Mouse (Mus musculus) CH12.LX (cell line): ENCODE results near the gene Acvr1. TPM values are rescaled to one million over a fixed set of nuclear protein-coding genes. Genes with fewer than 3 reads are reported as not detected.

Experiments
- DNase-seq: peaks from one replicate; pipeline ENCODE4 v3.0.0-alpha.2; 2013; ENCODE audit errors: extremely low read depth
- H3K27ac ChIP-seq: 2 replicates; pipeline ENCODE4 v1.5.1; 2012; ENCODE audit warnings: low read depth, mild to moderate bottlenecking, control low read depth, moderate library complexity; ENCODE audit not compliant: insufficient read depth
- H3K27me3 ChIP-seq: replicated peaks from 2 replicates; pipeline ENCODE3; 2012; ENCODE audit warnings: inconsistent platforms
- H3K36me3 ChIP-seq, 2 experiments: replicated peaks in 1 of 2; 2 replicates each; pipeline versions ENCODE3 to v1.6.1; 2012; ENCODE audit warnings: inconsistent platforms in 1 of 2, low read length in 1 of 2, mild to moderate bottlenecking in 1 of 2, mixed read lengths in 1 of 2, moderate library complexity in 1 of 2; ENCODE audit not compliant: control insufficient read depth in 1 of 2, insufficient read depth in 1 of 2
- H3K4me1 ChIP-seq, 2 experiments: 2 replicates each; pipeline ENCODE4 v1.6.1; 2012; ENCODE audit warnings: inconsistent platforms in 1 of 2, moderate library complexity in 1 of 2; ENCODE audit not compliant: insufficient read depth in 2 of 2, control insufficient read depth in 1 of 2
- H3K4me2 ChIP-seq: 2 replicates; pipeline ENCODE4 v1.6.1; 2012; ENCODE audit warnings: low read depth, mild to moderate bottlenecking, control low read depth; ENCODE audit not compliant: poor library complexity, insufficient read depth, severe bottlenecking
- H3K4me3 ChIP-seq, 3 experiments: fragments of 150-350 bp in 1 of 3; sonication (generic) in 1 of 3; replicated peaks in 1 of 3; 2 replicates each; pipeline versions ENCODE3 to v1.5.1; 2011 to 2012; ENCODE audit warnings: low read depth in 2 of 3, low read length in 2 of 3, mild to moderate bottlenecking in 2 of 3, moderate library complexity in 2 of 3, control low read depth in 1 of 3, improper control_type of control experiment in 1 of 3, inconsistent platforms in 1 of 3, mixed read lengths in 1 of 3; ENCODE audit not compliant: poor library complexity in 1 of 3
- H3K79me2 ChIP-seq: replicated peaks from 2 replicates; pipeline ENCODE4 v1.6.1; 2012; ENCODE audit warnings: mild to moderate bottlenecking, moderate library complexity; ENCODE audit not compliant: control insufficient read depth, poor library complexity, insufficient read depth, severe bottlenecking; ENCODE audit errors: extremely low read depth
- H3K9ac ChIP-seq: 2 replicates; pipeline ENCODE4 v1.6.1; 2012; ENCODE audit warnings: low read depth, mild to moderate bottlenecking, control low read depth, moderate library complexity; ENCODE audit not compliant: insufficient read depth
- H3K9me3 ChIP-seq: replicated peaks from 2 replicates; pipeline ENCODE3; 2012; ENCODE audit warnings: low read length, inconsistent platforms, mixed read lengths
- CHD2 ChIP-seq: IDR thresholded peaks from 2 replicates; pipeline ENCODE4 v1.6.1; 2011; ENCODE audit warnings: low read length, improper control_type of control experiment
- ELF1 ChIP-seq: IDR thresholded peaks from 2 replicates; pipeline ENCODE4 v1.6.1; 2014; ENCODE audit warnings: low read depth, mild to moderate bottlenecking, inconsistent platforms, low read length, improper control_type of control experiment
- GABPA ChIP-seq: IDR thresholded peaks from 2 replicates; pipeline ENCODE4 v1.6.1; 2012; ENCODE audit warnings: low read depth, low read length, improper control_type of control experiment, inconsistent platforms; ENCODE audit not compliant: insufficient replicate concordance
- IRF4 ChIP-seq: IDR thresholded peaks from 2 replicates; pipeline ENCODE4 v1.6.1; 2014; ENCODE audit warnings: low read depth, mild to moderate bottlenecking, inconsistent platforms, low read length, improper control_type of control experiment
- JUN ChIP-seq: IDR thresholded peaks from 2 replicates; pipeline ENCODE4 v1.6.1; 2011; ENCODE audit warnings: low read depth, mild to moderate bottlenecking, low read length, improper control_type of control experiment, moderate library complexity; ENCODE audit not compliant: insufficient read depth
- KAT2A ChIP-seq: IDR thresholded peaks from 2 replicates; pipeline ENCODE4 v1.6.1; 2012; ENCODE audit warnings: low read length, improper control_type of control experiment, inconsistent platforms; ENCODE audit not compliant: insufficient replicate concordance
- MAZ ChIP-seq: IDR thresholded peaks from 2 replicates; pipeline ENCODE4 v1.6.1; 2012; ENCODE audit warnings: low read depth, mild to moderate bottlenecking, inconsistent platforms, low read length, improper control_type of control experiment, moderate library complexity
- NELFE ChIP-seq: IDR thresholded peaks from 2 replicates; pipeline ENCODE4 v1.6.1; 2011; ENCODE audit warnings: low read depth, low read length, improper control_type of control experiment
- NRF1 ChIP-seq: IDR thresholded peaks from 2 replicates; pipeline ENCODE4 v1.6.1; 2014; ENCODE audit warnings: low read depth, mild to moderate bottlenecking, inconsistent platforms, low read length, improper control_type of control experiment, moderate library complexity
- POLR2A ChIP-seq: IDR thresholded peaks from 2 replicates; pipeline ENCODE4 v1.6.1; 2011; ENCODE audit warnings: low read depth, mild to moderate bottlenecking, improper control_type of control experiment, low read length
- SIN3A ChIP-seq: IDR thresholded peaks from 2 replicates; pipeline ENCODE4 v1.6.1; 2012; ENCODE audit warnings: low read length, improper control_type of control experiment, inconsistent platforms
- TBP ChIP-seq: conservative IDR thresholded peaks from 2 replicates; pipeline ENCODE4 v1.6.1; 2011; ENCODE audit warnings: low read depth, low read length, improper control_type of control experiment
- USF1 ChIP-seq: IDR thresholded peaks from 2 replicates; pipeline ENCODE4 v1.6.1; 2014; ENCODE audit warnings: low read depth, mild to moderate bottlenecking, inconsistent platforms, low read length, improper control_type of control experiment
- ZC3H11A ChIP-seq: IDR thresholded peaks from 2 replicates; pipeline ENCODE4 v1.6.1; 2012; ENCODE audit warnings: low read depth, mild to moderate bottlenecking, inconsistent platforms, low read length, improper control_type of control experiment
- ZMIZ1 ChIP-seq: IDR thresholded peaks from 2 replicates; pipeline ENCODE4 v1.6.1; 2012; ENCODE audit warnings: low read depth, mild to moderate bottlenecking, inconsistent platforms, low read length, improper control_type of control experiment
- dilution Hi-C: fragments of 300-500 bp; cut with MboI; formaldehyde crosslinking; loops from 2 replicates; pipeline ENCODE4 v1.14.3; 2020; ENCODE audit warnings: low sequenced_read_pairs; ENCODE audit not compliant: extremely low pct_unique_long_range_greater_than_20kb, extremely low pct_ligation_motif_present
- in situ Hi-C: fragments of 300-500 bp; cut with MboI; formaldehyde crosslinking; loops from 3 replicates; pipeline ENCODE4 v1.14.3; 2019; ENCODE audit warnings: low sequenced_read_pairs, low pct_ligation_motif_present, low pct_unique_long_range_greater_than_20kb, mixed read lengths
- polyA plus RNA-seq: library from polyadenylated mRNA; unstranded; fragments of >175 nt; gene quantifications from 2 replicates; pipeline ENCODE4 v1.2.1, GENCODE M21; 2012; ENCODE audit warnings: low read depth; ENCODE audit not compliant: insufficient read length
- total RNA-seq, 2 experiments: library from RNA; depleted of rRNA; stranded (reverse); fragments of 300-350 nt in 1 of 2; fragments of >200 nt in 1 of 2; gene quantifications; 2 replicates each; pipeline ENCODE4 v1.2.3; 2012 to 2014

Acvr1 gene
- total and polyA plus RNA-seq, 3 experiments: not detected

DNA sequence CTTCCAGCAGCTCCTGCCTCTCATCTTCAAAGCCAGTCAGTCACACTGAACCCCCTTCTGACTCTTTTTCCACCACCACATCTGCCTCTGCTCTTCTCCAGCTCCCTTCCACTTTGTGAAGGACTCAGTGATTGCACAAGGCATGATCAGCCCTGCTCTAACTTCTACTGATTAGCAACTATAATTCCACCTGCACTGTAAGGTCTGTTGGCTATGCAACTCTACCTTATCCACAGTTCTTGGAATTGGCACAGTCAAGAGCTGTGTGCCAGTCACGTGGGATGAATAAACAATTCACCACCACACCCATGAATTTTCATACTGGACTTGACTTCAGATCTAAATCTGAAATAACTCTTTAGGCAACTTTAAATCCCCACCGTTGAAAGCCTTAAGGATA lies 133.6 kb downstream of the Acvr1 start:
- no peaks in the 10 kb centered on the region for H3K4me1 ChIP-seq
- H3K27me3 ChIP-seq: no peaks in the 10 kb centered on the region
- H3K79me2 ChIP-seq: no peaks in the 10 kb centered on the region
- in situ Hi-C loops (no loop called here), dilution Hi-C loops (no loop called here)
- H3K27ac ChIP-seq: no peak overlapping the region
- no peak overlapping the region for H3K4me2 ChIP-seq
- DNase-seq: no peak
- no peak overlapping the region for H3K9ac ChIP-seq
- H3K36me3 ChIP-seq: no peaks in the 10 kb centered on the region
- TF ChIP-seq POLR2A: no peak
- no peak for TF ChIP-seq USF1
- no peak for TF ChIP-seq NRF1
- TF ChIP-seq TBP: no peak
- no peak for TF ChIP-seq ELF1
- no peak for TF ChIP-seq CHD2
- no peak for TF ChIP-seq GABPA
- H3K9me3 ChIP-seq: no peaks in the 10 kb centered on the region
- no peak overlapping the region for H3K4me3 ChIP-seq

DNA sequence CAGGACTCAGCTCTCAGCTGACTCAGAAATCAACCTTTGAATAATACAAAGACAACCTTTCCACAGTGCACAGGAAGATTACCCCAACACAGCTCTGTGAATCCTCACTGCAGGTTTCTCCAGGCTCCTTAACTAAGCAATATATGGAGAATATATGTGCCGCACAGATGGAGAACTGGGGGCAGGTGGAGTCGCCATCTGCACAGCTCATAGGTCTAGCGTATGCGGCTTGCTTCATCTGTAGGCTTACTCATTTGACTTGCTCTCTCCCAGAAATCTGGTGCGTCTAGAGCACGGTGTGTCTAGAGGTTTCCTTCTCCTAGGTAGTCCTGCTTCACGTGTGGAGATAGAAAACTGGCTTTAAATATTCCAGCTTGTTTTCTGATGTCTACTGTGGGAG lies 134.7 kb downstream of the Acvr1 start:
- dilution Hi-C loops (no loop called here), in situ Hi-C loops (no loop called here)
- Histone ChIP-seq H3K27ac (no peak overlapping the region), H3K79me2 (no peaks in the 10 kb centered on the region), H3K36me3 (no peaks in the 10 kb centered on the region), H3K9ac (no peak overlapping the region), H3K4me3 (no peak overlapping the region), H3K4me2 (no peak overlapping the region), H3K4me1 (no peaks in the 10 kb centered on the region), H3K9me3 (no peaks in the 10 kb centered on the region), H3K27me3 (no peaks in the 10 kb centered on the region)
- TF ChIP-seq USF1: no peak
- no peak for TF ChIP-seq SIN3A
- no peak for TF ChIP-seq MAZ
- no peak for TF ChIP-seq IRF4
- no peak for TF ChIP-seq NRF1
- no peak for TF ChIP-seq ZMIZ1
- no peak for TF ChIP-seq ZC3H11A
- no peak for TF ChIP-seq KAT2A
- TF ChIP-seq JUN: no peak
- no peak for TF ChIP-seq NELFE
- DNase-seq: no peak
